Mouse (Mus musculus) ZHBTc4 (cell line): ENCODE data around the gene Srsf7.
"Not testable (repeated sequence)": the region's sequence is repeated elsewhere in the genome, so short reads cannot be mapped to it uniquely, and the experiment has no call there.

Experiments
- DNase-seq: peaks from one replicate; pipeline ENCODE4 v3.0.0-alpha.2; 2011; ENCODE audit warnings: low read depth, low spot score

The Srsf7 gene

DNA sequence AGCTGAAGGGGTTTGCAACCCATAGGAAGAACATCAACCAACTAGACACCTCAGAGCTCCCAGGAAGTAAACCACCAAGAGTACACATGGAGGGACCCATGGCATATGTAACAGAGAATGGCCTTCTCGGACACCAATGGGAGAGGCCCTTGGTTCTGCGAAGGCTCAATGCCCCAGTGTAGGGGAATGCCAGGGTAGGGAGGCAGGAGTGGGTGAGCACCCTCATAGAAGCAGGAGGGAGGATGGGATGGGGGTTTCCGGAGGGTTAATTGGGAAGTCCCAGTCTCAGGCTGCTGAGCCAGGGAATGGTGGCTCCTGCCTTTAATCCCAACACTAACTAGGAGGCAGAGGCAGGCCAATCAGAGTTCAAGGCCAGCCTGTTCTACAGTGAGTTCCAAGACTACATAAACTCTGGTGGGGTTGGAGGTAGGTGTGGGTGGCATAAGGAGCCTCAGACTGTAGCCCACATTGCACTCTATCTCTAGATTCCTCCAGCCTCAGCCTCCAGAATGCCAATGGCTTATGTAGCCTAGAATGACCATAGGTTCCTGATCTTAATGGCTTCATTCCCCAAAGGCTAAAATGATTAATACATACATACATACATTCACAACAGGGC, 7.8 kb downstream of the Srsf7 start:
- peak; percentile 25 for DNase-seq

DNA sequence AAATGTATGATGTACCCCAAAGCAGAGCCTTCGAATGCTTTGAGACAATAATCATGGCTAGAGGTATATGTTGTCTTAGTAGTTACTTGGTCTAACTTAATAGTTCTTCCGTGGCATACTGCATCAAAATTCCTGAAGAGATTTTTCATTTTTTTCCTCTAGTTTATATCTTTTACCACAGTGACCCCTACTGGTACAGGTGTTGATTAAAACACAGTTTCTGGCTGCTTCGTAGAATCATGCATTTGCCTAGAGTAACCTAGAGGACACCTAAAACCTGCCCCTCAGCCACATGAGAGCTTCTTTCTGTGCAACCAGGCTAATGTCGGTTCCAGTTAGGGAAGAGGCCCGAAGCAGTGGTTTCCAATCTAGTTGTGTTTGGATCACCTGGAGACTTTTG, 14.0 kb downstream of the Srsf7 start:
- DNase-seq, result peak; percentile 25

GRCm38 (mm10) chr17:80183615-80184014, 23.5 kb downstream of the Srsf7 start:
- no peak for DNase-seq

DNA sequence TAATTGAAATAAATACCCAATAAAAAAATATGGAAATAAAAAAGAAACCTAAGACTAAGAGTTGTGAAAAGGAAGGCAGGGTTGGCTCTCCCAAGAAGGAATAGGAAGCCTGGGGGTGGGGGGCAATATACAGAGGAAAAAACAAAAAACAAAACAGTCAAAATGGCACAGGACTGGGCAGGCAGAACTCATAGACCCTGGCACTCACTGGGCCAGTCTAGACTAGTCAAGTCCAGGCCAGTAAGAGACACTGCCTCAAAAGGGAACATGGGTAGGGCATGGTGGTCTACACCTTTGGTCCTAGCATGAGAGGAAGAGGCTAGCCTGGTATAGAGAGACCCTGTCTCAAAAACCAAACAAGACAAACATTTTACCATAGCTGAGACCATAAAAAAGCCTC, 26.6 kb downstream of the Srsf7 start:
- DNase-seq, result no peak

DNA sequence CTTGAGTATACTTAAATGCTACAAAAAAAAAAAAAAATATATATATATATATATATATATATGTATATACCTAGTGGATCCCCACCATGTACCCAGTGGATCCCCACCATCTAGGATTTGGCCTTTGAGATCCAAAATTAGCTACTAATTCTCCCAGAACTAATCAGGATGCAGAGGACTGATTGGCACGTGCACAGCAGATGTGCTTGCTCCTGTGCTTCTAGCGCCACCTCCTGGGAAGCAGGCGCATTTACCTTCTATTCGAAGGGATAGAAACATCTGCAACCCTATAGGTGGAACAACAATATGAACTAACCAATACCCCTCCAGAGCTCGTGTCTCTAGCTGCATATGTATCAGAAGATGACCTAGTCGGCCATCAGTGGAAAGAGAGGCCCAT, 27.1 kb downstream of the Srsf7 start:
- peak; percentile 71 for DNase-seq

GRCm38 (mm10) chr17:80178846-80179245, 28.3 kb downstream of the Srsf7 start:
- DNase-seq, result not testable (repeated sequence)

DNA sequence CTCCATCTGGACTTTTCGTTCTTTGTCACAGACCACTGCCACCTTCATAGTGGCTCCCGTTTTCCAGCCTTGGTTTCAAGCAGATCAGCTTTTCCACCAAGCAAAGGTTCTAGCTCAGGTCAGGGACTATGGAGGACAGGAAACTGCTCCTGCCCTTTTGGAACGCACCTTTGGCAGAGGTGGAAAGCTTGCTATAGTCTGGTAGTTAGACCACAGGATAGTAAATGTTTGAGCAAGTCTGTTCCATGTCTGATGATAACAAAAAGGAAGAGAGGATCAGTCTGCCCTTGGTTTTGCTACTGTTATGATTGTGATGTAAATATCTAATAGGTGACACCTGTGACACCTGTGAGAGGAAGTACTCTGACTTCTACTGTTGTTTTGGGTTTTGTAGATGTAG, 31.1 kb downstream of the Srsf7 start:
- DNase-seq, result no peak

DNA sequence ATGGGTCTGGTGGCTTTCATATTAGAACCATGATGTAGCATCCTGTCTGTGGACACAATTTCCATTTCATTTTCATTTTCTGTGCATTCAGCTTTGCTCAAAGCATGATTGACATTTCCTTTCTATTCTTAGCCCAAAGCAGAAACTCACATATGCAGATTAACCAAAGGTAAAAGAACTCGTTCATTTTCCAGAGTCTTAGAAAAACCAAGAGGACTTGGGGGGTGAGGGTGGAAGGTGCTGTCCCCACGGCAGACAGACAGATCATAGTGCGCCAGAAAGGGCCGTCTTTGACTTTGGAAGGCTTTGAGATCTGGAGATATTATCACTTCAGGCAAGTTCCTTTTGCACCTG, 31.7 kb downstream of the Srsf7 start:
- no peak for DNase-seq

GRCm38 (mm10) chr17:80174699-80175385, 32.3 kb downstream of the Srsf7 start:
- DNase-seq, result peak; percentile 80

DNA sequence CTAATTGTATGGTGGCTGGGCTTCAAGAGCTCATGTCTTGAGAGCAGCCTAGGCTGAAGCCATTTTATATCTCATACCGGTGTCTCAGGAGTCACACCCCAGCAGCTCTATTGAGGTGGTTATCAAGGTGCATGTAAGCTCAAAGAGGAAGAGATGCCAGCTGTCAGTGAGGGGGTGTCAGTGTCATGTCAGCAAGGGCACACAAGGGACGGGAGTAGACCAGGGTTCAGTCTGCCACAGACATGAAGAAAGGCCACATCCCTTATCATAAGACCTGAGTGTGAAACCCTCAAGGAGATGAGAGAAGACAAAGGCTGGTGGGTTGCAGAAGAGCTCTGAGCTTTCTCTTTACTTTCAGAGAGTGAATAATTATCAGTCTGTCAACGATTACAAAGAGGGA, 33.0 kb downstream of the Srsf7 start:
- DNase-seq, result no peak

GRCm38 (mm10) chr17:80173708-80174107, 33.4 kb downstream of the Srsf7 start:
- no peak for DNase-seq

DNA sequence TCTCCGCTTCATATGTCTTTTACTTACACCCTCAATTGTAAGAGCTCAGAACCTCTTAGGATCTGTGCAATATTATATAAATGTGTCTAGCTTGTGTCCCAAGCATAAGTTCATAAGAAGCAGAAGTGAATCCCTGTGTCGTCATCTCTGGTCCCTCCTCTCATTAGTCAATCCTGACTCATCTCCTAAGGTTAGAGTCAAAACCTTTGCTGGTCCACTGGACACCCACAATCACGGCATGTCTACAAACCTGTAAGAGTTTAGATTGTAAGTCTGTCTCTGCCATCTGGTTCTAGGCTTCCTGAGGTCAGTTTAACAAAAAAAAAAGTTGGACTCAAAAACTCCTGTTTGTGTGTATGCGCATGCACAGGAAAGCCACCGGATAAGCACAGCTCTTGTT, 34.3 kb downstream of the Srsf7 start:
- no peak for DNase-seq

- no peak for DNase-seq
Observed at GRCm38 (mm10) chr17:80171948-80172347, 35.2 kb downstream of the Srsf7 start.

GRCm38 (mm10) chr17:80170951-80171350, 36.2 kb downstream of the Srsf7 start:
- DNase-seq, result no peak

GRCm38 (mm10) chr17:80169792-80170191, 37.3 kb downstream of the Srsf7 start:
- DNase-seq, result no peak

GRCm38 (mm10) chr17:80168425-80169182, 38.5 kb downstream of the Srsf7 start:
- DNase-seq, result peak; percentile 38

- no peak for DNase-seq
Observed at GRCm38 (mm10) chr17:80167851-80168251, 39.3 kb downstream of the Srsf7 start.

DNA sequence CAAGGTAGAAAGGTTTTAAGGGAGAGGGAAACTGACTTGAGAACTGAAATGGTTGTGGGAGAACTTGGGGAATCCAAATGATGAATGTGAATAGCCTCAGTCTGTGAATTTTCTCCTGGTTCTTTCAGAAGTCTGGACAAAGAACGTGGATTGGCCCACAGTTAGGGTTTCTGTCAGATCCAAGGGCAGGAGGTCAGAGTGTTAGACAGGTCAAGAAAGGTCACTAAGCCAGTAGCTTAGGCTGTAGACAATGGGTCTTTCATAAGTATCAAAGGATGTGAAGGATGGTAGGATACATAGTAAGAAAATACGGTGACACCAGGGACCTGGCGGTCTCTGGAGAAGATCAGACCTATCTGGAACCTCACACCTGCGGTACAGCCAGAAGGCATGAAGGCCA, 39.7 kb downstream of the Srsf7 start:
- DNase-seq, result no peak

DNA sequence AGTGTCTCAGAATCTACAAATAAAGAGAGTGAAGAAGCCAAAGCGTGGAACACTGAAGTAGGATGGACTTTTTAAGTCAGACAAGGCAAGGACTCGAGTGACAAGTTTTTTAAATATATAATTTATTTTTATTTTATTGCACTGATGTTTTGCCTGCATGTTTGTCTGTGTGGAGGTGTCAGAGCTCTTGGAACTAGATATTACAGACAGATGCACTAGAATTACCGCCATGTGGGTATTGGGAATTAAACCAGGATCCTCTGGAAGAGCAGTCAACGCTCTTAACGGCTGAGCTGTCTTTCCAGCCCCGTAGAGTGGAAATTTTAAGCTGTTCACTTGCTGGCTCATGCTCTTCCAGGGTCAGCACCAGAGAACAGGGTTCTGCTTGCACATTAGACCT, 40.8 kb downstream of the Srsf7 start:
- no peak for DNase-seq

- no peak for DNase-seq
Observed at GRCm38 (mm10) chr17:80165741-80166140, 41.4 kb downstream of the Srsf7 start.

DNA sequence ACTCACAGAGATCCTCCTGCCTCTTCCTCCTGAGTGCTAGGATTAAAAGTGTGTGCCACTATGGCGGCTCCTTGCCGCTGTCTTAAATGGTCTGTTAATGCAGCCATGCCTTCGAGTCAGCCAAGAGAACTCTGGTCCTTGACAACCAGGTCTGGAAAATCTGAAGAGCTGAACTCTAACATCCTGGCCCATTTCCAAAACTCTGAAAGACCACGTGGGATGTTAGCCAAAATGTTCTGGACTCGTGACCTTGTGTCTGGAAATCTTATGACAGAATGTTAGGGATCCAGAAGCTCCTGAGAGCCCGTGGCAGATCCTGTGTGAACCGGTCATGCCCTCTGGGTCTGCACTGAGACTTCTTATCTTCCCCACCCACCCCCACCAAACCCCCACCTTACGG, 43.1 kb downstream of the Srsf7 start:
- DNase-seq, result no peak

DNA sequence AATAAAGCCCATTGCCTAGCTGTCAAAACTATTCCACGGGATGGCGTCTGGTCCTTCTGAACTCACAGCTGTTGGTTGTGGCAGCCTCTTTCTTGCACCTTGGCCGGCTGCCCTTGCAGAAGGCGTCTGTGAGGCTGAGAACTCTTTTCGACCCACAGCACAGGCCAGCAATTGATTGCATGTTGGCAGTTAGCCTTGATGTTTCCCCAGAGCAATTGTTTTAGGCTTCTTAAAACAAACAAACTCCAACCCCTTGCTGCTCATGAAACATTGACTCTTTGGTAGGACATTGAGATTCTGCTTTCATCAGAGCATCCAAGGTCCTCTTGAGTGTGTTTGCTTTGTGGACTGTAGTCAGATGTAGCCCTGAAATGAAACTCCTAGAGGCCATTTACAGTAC, 46.7 kb downstream of the Srsf7 start:
- DNase-seq, result no peak

DNA sequence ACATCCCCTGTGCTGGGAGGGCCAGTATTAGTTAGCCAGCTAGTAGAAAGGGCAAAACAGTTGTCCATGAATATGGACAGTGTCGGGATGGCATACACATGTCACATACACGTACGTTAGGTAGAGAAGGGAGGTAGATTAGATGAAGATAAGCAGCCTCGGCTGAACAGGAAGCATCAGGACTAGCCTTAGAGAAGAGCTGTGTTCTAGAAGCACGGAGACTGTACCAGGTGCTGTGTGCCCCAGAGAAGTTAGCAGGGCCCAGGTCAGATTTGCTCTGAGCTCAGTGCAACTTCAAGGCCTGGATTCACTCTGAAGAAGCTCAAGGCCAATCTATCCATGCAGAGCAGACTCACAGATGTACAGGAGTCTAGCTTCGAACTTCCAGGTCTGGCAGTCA, 49.6 kb downstream of the Srsf7 start:
- DNase-seq, result no peak
